Mouse (Mus musculus) liver, embryonic 14.5 days (tissue): ENCODE measurements at regions not wholly inside any gene's neighbourhood (a gene's known extent, or its start where the extent isn't known, plus 50 kb on each side); places are given as distances from the start of the nearest gene placed in this dataset.
A peak's percentile ranks its signal among the peaks of the same experiment; 100 is the strongest.

Experiments
- ATAC-seq: fragments of 200-750 bp; cut with Nextera tagmentation; 2 replicates; pipeline ENCODE4 v1.8.0; 2017; ENCODE audit warnings: moderate number of reproducible peaks, mild to moderate bottlenecking, moderate library complexity; ENCODE audit not compliant: insufficient read depth
- DNase-seq, 3 experiments: peaks; one replicate each; pipeline ENCODE4 v3.0.0-alpha.2; 2012 to 2013; ENCODE audit warnings: low read depth in 3 of 3, low spot score in 3 of 3
- H3K27ac ChIP-seq: fragments of 300-500 bp; sonication (generic); 2 replicates; pipeline ENCODE4 v1.5.1; 2014; ENCODE audit warnings: moderate library complexity, mild to moderate bottlenecking, control low read depth, inconsistent platforms
- H3K27me3 ChIP-seq: fragments of 300-500 bp; sonication (generic); 2 replicates; pipeline ENCODE4 v1.6.1; 2014; ENCODE audit warnings: mild to moderate bottlenecking, low read length, moderate library complexity; ENCODE audit not compliant: control insufficient read depth, insufficient read depth
- H3K36me3 ChIP-seq: fragments of 300-500 bp; sonication (generic); replicated peaks from 2 replicates; pipeline ENCODE4 v1.6.1; 2014; ENCODE audit warnings: low read depth; ENCODE audit not compliant: control insufficient read depth, insufficient read depth
- H3K4me1 ChIP-seq, 2 experiments: fragments of 200-500 bp in 1 of 2; fragments of 300-500 bp in 1 of 2; sonication (generic) in 1 of 2; replicated peaks; 2 replicates each; pipeline ENCODE4 v1.6.1; 2012 to 2014; ENCODE audit warnings: antibody characterized with exemption in 1 of 2, inconsistent platforms in 1 of 2, low read length in 1 of 2; ENCODE audit not compliant: control insufficient read depth in 2 of 2, insufficient read depth in 2 of 2
- H3K4me2 ChIP-seq: fragments of 300-500 bp; sonication (generic); 2 replicates; pipeline ENCODE4 v1.6.1; 2014; ENCODE audit warnings: low read depth, mild to moderate bottlenecking, control low read depth, moderate library complexity
- H3K4me3 ChIP-seq, 2 experiments: fragments of 200-500 bp in 1 of 2; fragments of 300-500 bp in 1 of 2; sonication (generic) in 1 of 2; 2 replicates each; pipeline ENCODE4 v1.5.1; 2012 to 2014; ENCODE audit warnings: low read depth in 2 of 2, low read length in 2 of 2, mild to moderate bottlenecking in 2 of 2, control low read depth in 1 of 2, inconsistent platforms in 1 of 2, moderate library complexity in 1 of 2; ENCODE audit not compliant: insufficient read depth in 1 of 2
- H3K9ac ChIP-seq: fragments of 300-500 bp; sonication (generic); replicated peaks from 2 replicates; pipeline ENCODE4 v1.6.1; 2014; ENCODE audit warnings: mild to moderate bottlenecking, control low read depth, moderate library complexity
- H3K9me3 ChIP-seq: fragments of 300-500 bp; sonication (generic); 2 replicates; pipeline ENCODE4 v1.6.1; 2016; ENCODE audit warnings: low read length, mixed read lengths; ENCODE audit not compliant: control insufficient read depth
- CTCF ChIP-seq: IDR thresholded peaks from 2 replicates; pipeline ENCODE4 v1.5.1; 2016; ENCODE audit warnings: antibody characterized with exemption, low read depth, control low read depth
- EP300 ChIP-seq: IDR thresholded peaks from 2 replicates; pipeline ENCODE4 v1.6.1; 2016; ENCODE audit warnings: antibody characterized with exemption, low read depth
- WGBS: fragments of 180-500 bp; shearing (Covaris S2); extraction: QIAGEN DNeasy Blood & Tissue Kit; methylation state at CpG from one replicate; pipeline ENCODE4 v1.1.7; 2014; ENCODE audit not compliant: insufficient replicate concordance; 5-methylcytosine and 5-hydroxymethylcytosine counted together

DNA sequence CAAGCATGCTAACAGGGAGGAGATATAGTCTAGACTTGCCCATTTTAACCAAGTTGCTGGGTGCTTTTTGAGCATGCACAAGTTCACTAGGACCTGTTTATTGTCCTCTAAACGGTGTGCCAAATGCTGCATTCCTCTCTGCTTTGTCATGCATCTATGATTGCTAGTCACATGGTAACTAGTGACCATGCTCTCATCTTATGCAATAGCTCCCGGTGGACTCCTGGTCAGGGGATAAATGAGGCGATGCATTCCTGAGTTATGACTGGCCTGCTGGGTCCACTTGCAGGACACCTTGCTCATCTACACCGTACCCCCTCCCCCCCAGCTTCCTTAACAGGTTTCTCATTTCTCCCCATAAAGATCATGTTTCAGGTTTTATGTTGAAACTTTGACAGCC is 1344.0 kb downstream of the Gsdmc2 start:
- peak in 1 of 3 experiments; percentile 3 for DNase-seq
- Histone ChIP-seq H3K27ac (no peak overlapping the region), H3K36me3 (no peaks in the 10 kb centered on the region), H3K4me1 (no peaks in the 10 kb centered on the region), H3K9me3 (no peaks in the 10 kb centered on the region), H3K4me3 (no peak overlapping the region), H3K27me3 (no peaks in the 10 kb centered on the region), H3K4me2 (no peak overlapping the region), H3K9ac (no peak overlapping the region)
- 55% methylated on average over 4 of the region's 4 CpGs for WGBS
- no peak for ATAC-seq
- TF ChIP-seq CTCF (no peak), EP300 (no peak)

DNA sequence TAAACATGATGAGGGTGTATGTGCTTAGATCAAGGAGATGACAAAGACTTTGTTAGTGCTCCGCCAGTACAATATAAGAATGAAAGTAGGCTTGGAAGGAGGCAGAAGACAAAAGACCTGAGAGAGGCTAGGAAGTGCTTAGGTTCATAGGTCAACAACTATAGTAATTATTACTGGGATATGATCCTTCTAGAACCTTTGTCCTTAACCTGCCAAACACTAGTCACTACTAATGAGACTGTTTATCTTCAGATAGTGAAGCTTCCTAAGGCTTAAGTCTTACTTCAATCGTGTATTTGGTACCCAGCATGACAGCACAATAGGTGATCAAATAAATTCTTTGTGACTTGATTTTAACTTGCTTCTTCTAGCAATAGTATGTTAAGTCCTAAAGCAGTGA is 1344.5 kb downstream of the Gsdmc2 start:
- no peak for ATAC-seq
- H3K4me2 ChIP-seq = no peak overlapping the region
- WGBS = 50% methylated on average over 2 of the region's 2 CpGs
- H3K36me3 ChIP-seq = no peaks in the 10 kb centered on the region
- H3K9ac ChIP-seq = no peak overlapping the region
- H3K27me3 ChIP-seq = no peaks in the 10 kb centered on the region
- no peak for DNase-seq
- H3K4me3 ChIP-seq = no peak overlapping the region
- H3K27ac ChIP-seq = no peak overlapping the region
- no peak for TF ChIP-seq EP300
- TF ChIP-seq CTCF = no peak
- H3K4me1 ChIP-seq = no peaks in the 10 kb centered on the region
- no peaks in the 10 kb centered on the region for H3K9me3 ChIP-seq

DNA sequence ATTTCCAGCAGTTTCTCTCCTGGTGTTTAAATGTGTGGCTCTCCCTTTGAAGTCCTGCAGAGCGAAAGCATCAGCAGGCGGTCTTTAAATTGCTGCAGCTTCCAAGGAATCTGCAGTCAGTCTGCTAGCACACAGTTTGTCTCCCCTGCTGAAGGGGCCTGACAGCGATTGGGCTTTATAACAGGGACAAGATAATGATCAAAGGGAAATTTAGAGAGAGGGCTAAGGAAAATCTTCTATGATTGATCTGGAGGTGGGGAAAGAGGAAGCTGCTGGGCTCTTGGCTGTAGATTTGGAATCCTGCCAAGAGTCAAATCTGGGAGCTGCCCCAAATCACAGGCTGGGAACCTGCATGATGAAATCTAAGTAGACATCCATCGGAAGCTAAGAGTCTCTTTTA is 1348.8 kb downstream of the Gsdmc2 start:
- TF ChIP-seq CTCF (no peak), EP300 (no peak)

GRCm38 (mm10) chr15:62492350-62492749 is 1352.6 kb downstream of the Gsdmc2 start:
- DNase-seq = no peak
- H3K27me3 ChIP-seq = no peaks in the 10 kb centered on the region
- no peak overlapping the region for H3K4me3 ChIP-seq
- no peak for ATAC-seq
- no peak overlapping the region for H3K4me2 ChIP-seq
- 50% methylated on average over 3 of the region's 3 CpGs for WGBS
- TF ChIP-seq EP300 (no peak), CTCF (no peak)
- H3K9ac ChIP-seq = no peak overlapping the region
- no peaks in the 10 kb centered on the region for H3K36me3 ChIP-seq
- H3K27ac ChIP-seq = no peak overlapping the region
- no peaks in the 10 kb centered on the region for H3K9me3 ChIP-seq
- no peaks in the 10 kb centered on the region for H3K4me1 ChIP-seq

More for the DNA sequence above, 1348.8 kb downstream of the Gsdmc2 start:
- DNase-seq (no peak), ATAC-seq (no peak)
- Histone ChIP-seq H3K27ac (no peak overlapping the region), H3K4me3 (no peak overlapping the region), H3K4me1 (no peaks in the 10 kb centered on the region), H3K27me3 (no peaks in the 10 kb centered on the region), H3K9ac (no peak overlapping the region), H3K36me3 (no peaks in the 10 kb centered on the region), H3K4me2 (no peak overlapping the region), H3K9me3 (no peaks in the 10 kb centered on the region)
- WGBS = 35% methylated on average over 4 of the region's 4 CpGs

- H3K27me3 ChIP-seq = no peaks in the 10 kb centered on the region
- WGBS = 61% methylated on average over 2 of the region's 2 CpGs
- H3K4me1 ChIP-seq = no peaks in the 10 kb centered on the region
- no peak overlapping the region for H3K27ac ChIP-seq
- DNase-seq = no peak
- H3K4me3 ChIP-seq = no peak overlapping the region
- no peak overlapping the region for H3K9ac ChIP-seq
- no peak for ATAC-seq
- H3K4me2 ChIP-seq = no peak overlapping the region
- H3K9me3 ChIP-seq = no peaks in the 10 kb centered on the region
- no peak for TF ChIP-seq EP300
- H3K36me3 ChIP-seq = no peaks in the 10 kb centered on the region
Measured at GRCm38 (mm10) chr15:62490548-62490947, 1354.4 kb downstream of the Gsdmc2 start.

- Histone ChIP-seq H3K4me2 (no peak overlapping the region), H3K4me1 (no peaks in the 10 kb centered on the region), H3K27ac (no peak overlapping the region), H3K9ac (no peak overlapping the region), H3K4me3 (no peak overlapping the region), H3K36me3 (no peaks in the 10 kb centered on the region), H3K27me3 (no peaks in the 10 kb centered on the region), H3K9me3 (no peaks in the 10 kb centered on the region)
- no peak for ATAC-seq
- 56% methylated on average over 6 of the region's 6 CpGs for WGBS
- TF ChIP-seq EP300 (no peak), CTCF (no peak)
- DNase-seq = no peak
Measured at GRCm38 (mm10) chr15:62486540-62486939, 1358.4 kb downstream of the Gsdmc2 start.
